Mouse (Mus musculus): ENCODE measurements around the gene Rsbn1l. TPM values are rescaled to one million over a fixed set of nuclear protein-coding genes. Genes with fewer than 3 reads are reported as not detected.

Gene Rsbn1l
- 14.2 TPM for polyA plus RNA-seq (2014; fragmentation: Illumina TruSeq; extraction: RNeasy Lipid Tissue Mini Kit (QIAGEN cat#74804); ENCODE audit: low read depth, low replicate concordance)

DNA sequence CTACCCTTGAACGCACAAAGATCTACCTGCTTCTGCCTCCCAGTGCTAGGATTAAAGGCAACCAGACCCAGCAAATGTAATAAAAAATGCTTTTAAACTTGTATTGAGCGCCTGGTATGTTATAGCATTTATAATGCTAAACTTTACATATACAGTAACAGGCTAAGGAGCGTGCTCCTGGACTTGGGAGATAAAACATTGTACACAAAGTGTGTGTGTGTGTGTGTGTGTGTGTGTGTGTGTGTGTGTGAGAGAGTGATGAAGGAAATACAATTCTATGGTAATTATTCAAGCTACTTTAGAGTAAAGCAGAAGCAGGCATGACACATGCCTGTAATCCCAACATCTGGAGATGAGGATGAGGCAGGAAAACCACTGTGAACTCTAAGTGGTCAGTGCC is at the start of gene Rsbn1l:
TSS of gene Rsbn1l (minus strand) at position 101 of the 400 bp plus-strand sequence.

DNA sequence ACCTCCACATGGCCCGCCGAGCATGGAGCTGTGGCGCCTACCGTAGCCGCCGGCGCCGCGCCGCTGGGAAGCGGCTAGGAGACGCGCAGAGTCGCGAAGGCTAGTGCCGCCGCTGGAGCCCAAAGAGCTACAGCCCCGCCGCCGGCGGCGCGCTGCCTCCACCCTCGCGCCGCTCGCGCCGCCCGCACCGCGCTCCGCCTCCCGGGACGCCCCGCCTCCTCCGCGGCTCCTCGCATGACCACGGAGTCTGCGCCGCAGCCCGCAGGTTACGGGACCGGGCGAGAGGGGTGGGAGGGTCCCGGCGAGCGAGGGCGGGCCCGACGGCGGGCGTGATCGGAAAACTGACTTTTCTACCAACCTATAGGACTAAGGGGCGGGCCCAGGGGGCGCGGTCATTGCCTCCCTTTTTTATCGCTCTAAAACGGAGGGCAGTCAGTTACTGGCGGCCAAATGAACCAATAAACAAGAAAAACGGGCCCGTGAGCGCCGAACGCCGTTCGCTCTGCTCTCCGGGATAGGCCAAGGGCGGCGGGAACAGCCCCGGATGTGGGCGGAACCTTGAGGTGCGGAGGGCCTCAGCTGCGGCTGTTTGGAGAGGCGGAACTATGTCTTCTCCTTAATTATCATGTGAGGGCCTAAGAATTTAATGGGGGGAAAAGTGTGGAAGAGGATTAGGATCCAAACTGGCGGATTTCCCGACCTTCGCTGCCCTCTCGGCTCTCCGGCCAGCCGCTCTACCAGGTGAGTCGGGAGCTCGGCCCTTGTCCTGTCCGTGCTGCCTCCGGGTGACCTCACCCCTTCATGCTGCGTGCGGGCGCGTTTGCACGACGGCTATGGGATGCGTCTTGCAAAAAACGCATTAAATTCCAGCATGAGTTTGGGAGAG is 74.0 kb downstream of the Rsbn1l start, which contains the start of the genes Phtf2 and Tmem60:
TSS of gene Phtf2 (minus strand) at position 210 of the 886 bp plus-strand sequence.
TSS of gene Tmem60 (plus strand) at position 277 of the 886 bp plus-strand sequence.

Other genes starting within 250 kb of the Rsbn1l start
- 9.6 TPM for gene Phtf2, start 74.3 kb downstream of the Rsbn1l start, polyA plus RNA-seq (2014; fragmentation: Illumina TruSeq; extraction: RNeasy Lipid Tissue Mini Kit (QIAGEN cat#74804); ENCODE audit: low read depth, low replicate concordance)
- gene Tmem60, start 74.2 kb downstream of the Rsbn1l start, polyA plus RNA-seq (2014; fragmentation: Illumina TruSeq; extraction: RNeasy Lipid Tissue Mini Kit (QIAGEN cat#74804); ENCODE audit: low read depth, low replicate concordance) = 23.2 TPM
- 65.5 TPM for gene Ptpn12, start 99.5 kb upstream of the Rsbn1l start, polyA plus RNA-seq (2014; fragmentation: Illumina TruSeq; extraction: RNeasy Lipid Tissue Mini Kit (QIAGEN cat#74804); ENCODE audit: low read depth, low replicate concordance)
- gene Gsap, start 229.9 kb upstream of the Rsbn1l start, polyA plus RNA-seq (2014; fragmentation: Illumina TruSeq; extraction: RNeasy Lipid Tissue Mini Kit (QIAGEN cat#74804); ENCODE audit: low read depth, low replicate concordance) = 52.0 TPM

All from liver, adult 10 weeks (tissue).